In the genomic region with DNA sequence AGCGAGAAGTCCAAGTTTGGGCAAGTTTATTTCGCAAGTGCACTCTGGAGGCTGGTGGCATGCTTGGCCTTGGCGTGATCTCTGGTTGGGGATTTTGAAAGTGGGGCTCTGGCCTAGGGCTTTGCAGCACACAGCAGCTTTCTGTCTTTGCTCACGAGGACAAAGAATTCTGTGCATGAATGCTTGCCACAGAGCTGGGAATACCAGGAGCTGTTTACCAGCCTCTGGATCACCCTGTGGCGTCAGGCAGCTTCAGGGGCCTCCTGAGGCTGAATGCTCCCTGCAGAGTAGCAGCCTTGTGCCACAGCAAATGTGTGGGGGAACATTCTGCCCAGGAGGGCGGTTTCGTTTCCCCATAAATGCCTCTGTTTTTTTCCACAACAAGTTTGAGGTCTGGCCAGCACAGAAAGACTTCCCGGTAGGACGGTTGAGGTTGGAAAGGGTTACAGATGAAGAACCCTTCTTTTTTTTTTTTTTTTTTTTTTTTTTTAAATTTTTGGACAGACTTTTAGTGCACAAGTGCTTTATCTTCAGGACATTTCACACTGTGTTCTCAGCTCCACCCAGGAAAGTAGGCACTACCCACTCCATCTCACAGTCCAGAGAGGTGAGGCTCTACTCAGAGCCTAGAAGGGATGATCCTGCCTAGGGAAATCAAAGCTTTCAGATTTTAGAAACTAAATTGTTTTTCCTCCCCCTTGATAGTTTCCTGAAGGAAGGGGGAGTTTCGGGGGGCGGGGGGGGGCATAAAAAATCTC, we compare ENCODE assay signal across 8 mouse cellular contexts. TPM values are rescaled to one million over a fixed set of nuclear protein-coding genes. Genes with fewer than 3 reads are reported as not detected.
DNase-seq lines count a peak whose midpoint lies in the region; ATAC-seq lines count a peak whose summit lies in the region.

No protein-coding gene starts in this region.

- H3K27me3 ChIP-seq in hindbrain, embryonic 16.5 days (replicated peaks; ENCODE audit: control insufficient read depth, insufficient read depth, low read length), result no peaks in the 10 kb centered on the region
- no peaks in the 10 kb centered on the region for H3K27me3 ChIP-seq in hindbrain, embryonic 10.5 days (ENCODE audit: insufficient read depth, poor library complexity, severe bottlenecking)
- H3K27me3 ChIP-seq in limb, embryonic 15.5 days, result no peaks in the 10 kb centered on the region
- H3K27me3 ChIP-seq in splenic B cell, adult 2 months (ENCODE audit: control insufficient read depth, insufficient read depth, low read length, poor library complexity, severe bottlenecking), result no peaks in the 10 kb centered on the region

- H3K27ac ChIP-seq in hindbrain, embryonic 16.5 days (ENCODE audit: low read depth, low read length), result no peak overlapping the region
- H3K27ac ChIP-seq in hindbrain, embryonic 10.5 days, result no peak overlapping the region
- H3K27ac ChIP-seq in limb, embryonic 15.5 days, result peak overlapping the region; percentile 77

- peaks cover 8% of the 10 kb centered on the region for H3K4me1 ChIP-seq in hindbrain, embryonic 16.5 days (ENCODE audit: control insufficient read depth, insufficient read depth, low read depth, low read length)
- peaks cover 6% of the 10 kb centered on the region; the same call in 1 of the 2 replicates for H3K4me1 ChIP-seq in hindbrain, embryonic 10.5 days (replicated peaks)
- H3K4me1 ChIP-seq in limb, embryonic 15.5 days, result peaks cover 16% of the 10 kb centered on the region

- H3K36me3 ChIP-seq in hindbrain, embryonic 16.5 days (ENCODE audit: control insufficient read depth, insufficient read depth, low read length), result no peaks in the 10 kb centered on the region
- no peaks in the 10 kb centered on the region for H3K36me3 ChIP-seq in hindbrain, embryonic 10.5 days
- H3K36me3 ChIP-seq in limb, embryonic 15.5 days, result peaks cover 30% of the 10 kb centered on the region
- H3K36me3 ChIP-seq in splenic B cell, adult 2 months (ENCODE audit: control insufficient read depth, insufficient read depth, low read length, poor library complexity, severe bottlenecking), result no peaks in the 10 kb centered on the region

- no peak overlapping the region for H3K4me2 ChIP-seq in hindbrain, embryonic 16.5 days (ENCODE audit: low read length)
- H3K4me2 ChIP-seq in limb, embryonic 15.5 days, result no peak overlapping the region

- 53% methylated on average over 11 of the region's 11 CpGs for WGBS in hindbrain, embryonic 16.5 days
- WGBS in hindbrain, embryonic 10.5 days, result 56% methylated on average over 11 of the region's 11 CpGs
- WGBS in limb, embryonic 15.5 days, result 40% methylated on average over 11 of the region's 11 CpGs

- H3K4me3 ChIP-seq in hindbrain, embryonic 16.5 days (ENCODE audit: low read length), result no peak overlapping the region
- H3K4me3 ChIP-seq in hindbrain, embryonic 10.5 days, result no peak overlapping the region
- H3K4me3 ChIP-seq in limb, embryonic 15.5 days, result no peak overlapping the region

- H3K9me3 ChIP-seq in hindbrain, embryonic 16.5 days (ENCODE audit: control insufficient read depth, low read length), result no peaks in the 10 kb centered on the region
- no peaks in the 10 kb centered on the region for H3K9me3 ChIP-seq in hindbrain, embryonic 10.5 days
- H3K9me3 ChIP-seq in limb, embryonic 15.5 days, result no peaks in the 10 kb centered on the region

- no peak for DNase-seq in hindbrain, embryonic 10.5 days (ENCODE audit: low spot score)
- peak; percentile 88 for DNase-seq in Muller cell, postnatal 12 days (ENCODE audit: inconsistent ontology term)
- DNase-seq in fat pad, adult 2 months (ENCODE audit: extremely low read depth, low read depth, low spot score), result peak; percentile 96
- peak; percentile 72 for DNase-seq in splenic B cell, adult 2 months (ENCODE audit: low read depth, low spot score)
- no peak for DNase-seq in cerebellum, postnatal 14 days

- no peak overlapping the region for H3K9ac ChIP-seq in hindbrain, embryonic 16.5 days (ENCODE audit: low read depth, low read length)
- no peak overlapping the region for H3K9ac ChIP-seq in limb, embryonic 15.5 days

- ATAC-seq in hindbrain, embryonic 16.5 days, result 0 out of 2 replicates have a peak, but pooled peaks have one; percentile 40
- ATAC-seq in hematopoietic stem cell, adult 5-6 weeks (replicated peaks in 1 of 2; ENCODE audit: insufficient read depth in 1 of 2, low FRiP score in 2 of 2, low TSS enrichment in 1 of 2, low read depth in 1 of 2, poor library complexity in 2 of 2, severe bottlenecking in 2 of 2), result peak; percentile 74 to 79
- ATAC-seq in limb, embryonic 15.5 days (ENCODE audit: insufficient number of reproducible peaks, low FRiP score, low TSS enrichment, low read depth), result peak; percentile 50; the same call in 1 of the 2 replicates

RNA-seq across cellular contexts. Expression of a gene that starts 34.1 kb away (rescaled TPM):
- 3.5 and 4.8 TPM in 2 replicates for polyA plus RNA-seq in hindbrain, embryonic 16.5 days (2015; fragmentation: Nextera tagmentation; extraction: Ambion mirVana)
- polyA plus RNA-seq in hindbrain, embryonic 10.5 days (2016; fragmentation: Nextera tagmentation; extraction: Ambion mirVana), result 8.1 and 11.0 TPM in 2 replicates
- 28.0 and 41.8 TPM in 2 replicates for total RNA-seq in hematopoietic stem cell, adult 5-6 weeks (2017)
- 96.4 and 104 TPM in 2 replicates for polyA plus RNA-seq in limb, embryonic 15.5 days (2015; fragmentation: Nextera tagmentation; extraction: Ambion mirVana)

RNA-seq across cellular contexts. Expression of a gene that starts 56.4 kb away (rescaled TPM):
- 284 and 301 TPM in 2 replicates for polyA plus RNA-seq in hindbrain, embryonic 16.5 days (2015; fragmentation: Nextera tagmentation; extraction: Ambion mirVana)
- polyA plus RNA-seq in hindbrain, embryonic 10.5 days (2016; fragmentation: Nextera tagmentation; extraction: Ambion mirVana), result 402 and 497 TPM in 2 replicates
- 700 and 731 TPM in 2 replicates for total RNA-seq in hematopoietic stem cell, adult 5-6 weeks (2017)
- polyA plus RNA-seq in limb, embryonic 15.5 days (2015; fragmentation: Nextera tagmentation; extraction: Ambion mirVana), result 467 and 482 TPM in 2 replicates

Comparison
In these comparisons a context has a peak if more than half of its experiments do, and no peak if none do; other contexts are left out.
1. DNase-seq: peak in Muller cell, postnatal 12 days (single experiment), fat pad, adult 2 months (single experiment) and splenic B cell, adult 2 months (single experiment); none in hindbrain, embryonic 10.5 days (single experiment) and cerebellum, postnatal 14 days (0 of 2).
2. Peak in every context shown above with its lines, with median percentiles within 50 percentile points of each other: ATAC-seq.